Mouse (Mus musculus) midbrain, embryonic 13.5 days (tissue): Measurements from ENCODE around the gene Gm8374. TPM values are rescaled to one million over a fixed set of nuclear protein-coding genes. Genes with fewer than 3 reads are reported as not detected.
"Not testable (repeated sequence)": the region's sequence is repeated elsewhere in the genome, so short reads cannot be mapped to it uniquely, and the experiment has no call there.

Experiments used
- ATAC-seq: fragments of 200-750 bp; cut with Nextera tagmentation; 2 replicates; pipeline ENCODE4 v1.8.0; 2017; ENCODE audit warnings: mild to moderate bottlenecking, moderate TSS enrichment, moderate library complexity
- H3K27ac ChIP-seq: fragments of 300-500 bp; sonication (generic); 2 replicates; pipeline ENCODE4 v1.5.1; 2015; ENCODE audit warnings: inconsistent platforms, mild to moderate bottlenecking, moderate library complexity
- H3K27me3 ChIP-seq: fragments of 300-500 bp; sonication (generic); 2 replicates; pipeline ENCODE4 v1.6.1; 2015; ENCODE audit warnings: mild to moderate bottlenecking, inconsistent platforms
- H3K36me3 ChIP-seq: fragments of 300-500 bp; sonication (generic); 2 replicates; pipeline ENCODE4 v1.6.1; 2015; ENCODE audit warnings: mild to moderate bottlenecking, inconsistent platforms
- H3K4me1 ChIP-seq: fragments of 300-500 bp; sonication (generic); replicated peaks from 2 replicates; pipeline ENCODE4 v1.6.1; 2015; ENCODE audit warnings: inconsistent platforms
- H3K4me2 ChIP-seq: fragments of 300-500 bp; sonication (generic); replicated peaks from 2 replicates; pipeline ENCODE4 v1.6.1; 2015; ENCODE audit warnings: moderate library complexity, mild to moderate bottlenecking, inconsistent platforms
- H3K4me3 ChIP-seq: fragments of 300-500 bp; sonication (generic); replicated peaks from 2 replicates; pipeline ENCODE4 v1.5.1; 2015; ENCODE audit warnings: mild to moderate bottlenecking, inconsistent platforms
- H3K9ac ChIP-seq: fragments of 300-500 bp; sonication (generic); replicated peaks from 2 replicates; pipeline ENCODE4 v1.6.1; 2015; ENCODE audit warnings: mild to moderate bottlenecking, inconsistent platforms
- H3K9me3 ChIP-seq: fragments of 300-500 bp; sonication (generic); 2 replicates; pipeline ENCODE4 v1.6.1; 2016; ENCODE audit warnings: mild to moderate bottlenecking, inconsistent platforms
- WGBS: fragments of 180-500 bp; shearing (Covaris S2); methylation state at CpG from one replicate; pipeline ENCODE4 v1.1.7; 2015; 5-methylcytosine and 5-hydroxymethylcytosine counted together
- polyA plus RNA-seq: library from polyadenylated mRNA; unstranded; fragments of >200 nt; fragmentation: Nextera tagmentation; extraction: Ambion mirVana; gene quantifications from 2 replicates; pipeline ENCODE4 v1.2.1, GENCODE M21; 2015

The Gm8374 gene
- not detected in 2 replicates for polyA plus RNA-seq

DNA sequence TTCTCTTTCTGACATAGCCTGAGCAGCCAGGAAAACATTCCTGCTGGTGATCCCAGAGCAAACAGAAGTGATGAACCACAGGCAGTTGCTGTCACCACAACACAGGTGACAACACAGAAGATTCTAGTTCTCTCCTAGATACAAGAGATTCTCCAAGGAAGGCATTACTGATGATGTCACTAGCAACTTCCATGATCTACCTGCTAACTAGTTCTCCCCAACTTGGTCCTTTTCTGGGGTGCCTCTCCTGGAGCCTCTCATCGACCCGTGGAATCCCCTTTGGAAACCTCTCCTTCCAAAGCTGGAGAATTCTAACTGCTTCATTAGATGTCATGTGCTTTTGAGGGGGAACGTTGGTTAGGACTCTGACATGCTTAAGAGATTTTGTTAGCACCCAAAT is at the start of gene Gm8374:
Gm8374 (minus strand) TSS at position 101 of the 400 bp plus-strand sequence.
- not testable (repeated sequence) for H3K9me3 ChIP-seq, H3K4me3 ChIP-seq, H3K36me3 ChIP-seq, H3K9ac ChIP-seq, H3K27me3 ChIP-seq, H3K4me2 ChIP-seq, H3K4me1 ChIP-seq, ATAC-seq, H3K27ac ChIP-seq
- WGBS: 90% methylated on average over 3 of the region's 3 CpGs

DNA sequence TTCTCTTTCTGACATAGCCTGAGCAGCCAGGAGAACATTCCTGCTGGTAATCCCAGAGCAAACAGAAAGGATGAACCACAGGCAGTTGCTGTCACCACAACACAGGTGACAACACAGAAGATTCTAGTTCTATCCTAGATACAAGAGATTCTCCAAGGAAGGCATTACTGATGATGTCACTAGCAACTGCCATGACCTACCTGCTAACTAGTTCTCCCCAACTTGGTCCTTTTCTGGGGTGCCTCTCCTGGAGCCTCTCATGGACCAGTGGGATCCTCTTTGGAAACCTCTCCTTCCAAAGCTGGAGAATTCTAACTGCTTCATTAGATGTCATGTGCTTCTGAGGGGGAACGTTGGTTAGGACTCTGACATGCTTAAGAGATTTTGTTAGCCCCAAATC is 32.6 kb downstream of the Gm8374 start, which contains the start of gene Gm5797:
Gm5797 (minus strand) TSS at position 101 of the 400 bp plus-strand sequence.
- H3K9me3 ChIP-seq, H3K27ac ChIP-seq, H3K36me3 ChIP-seq, H3K4me1 ChIP-seq, H3K27me3 ChIP-seq, H3K9ac ChIP-seq, H3K4me2 ChIP-seq, ATAC-seq, H3K4me3 ChIP-seq: not testable (repeated sequence)
- WGBS: no CpG with 5 or more reads among the region's 1 CpGs

DNA sequence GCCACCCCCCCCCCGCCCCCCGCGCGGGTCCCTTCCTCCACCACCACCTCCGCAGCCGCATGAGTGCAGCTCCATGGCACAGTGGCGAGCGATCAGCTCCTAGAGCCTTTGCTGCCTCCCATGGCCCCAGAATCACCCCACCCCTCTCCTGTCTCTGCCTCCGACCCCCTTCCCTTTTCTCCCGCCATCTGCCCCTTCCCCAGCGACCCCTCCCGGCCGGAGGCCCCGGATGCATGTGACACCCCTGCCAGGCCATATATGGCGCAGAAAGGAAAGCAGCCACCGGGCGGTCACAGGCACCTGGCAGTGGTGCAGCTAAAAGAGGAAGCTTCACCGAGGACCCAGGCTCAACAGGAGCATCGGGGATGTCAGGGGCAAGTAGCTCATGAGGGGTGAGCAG is 49.8 kb downstream of the Gm8374 start:
- not testable (repeated sequence) for H3K9me3 ChIP-seq, H3K4me1 ChIP-seq, H3K27me3 ChIP-seq, H3K36me3 ChIP-seq, ATAC-seq
- peak overlapping the region; percentile 53; the same call in 1 of the 2 replicates for H3K27ac ChIP-seq
- WGBS: 3% methylated on average over 10 of the region's 19 CpGs
- peak overlapping the region; percentile 61 for H3K4me2 ChIP-seq
- peak overlapping the region; percentile 53 for H3K4me3 ChIP-seq
- peak overlapping the region; percentile 73 for H3K9ac ChIP-seq

DNA sequence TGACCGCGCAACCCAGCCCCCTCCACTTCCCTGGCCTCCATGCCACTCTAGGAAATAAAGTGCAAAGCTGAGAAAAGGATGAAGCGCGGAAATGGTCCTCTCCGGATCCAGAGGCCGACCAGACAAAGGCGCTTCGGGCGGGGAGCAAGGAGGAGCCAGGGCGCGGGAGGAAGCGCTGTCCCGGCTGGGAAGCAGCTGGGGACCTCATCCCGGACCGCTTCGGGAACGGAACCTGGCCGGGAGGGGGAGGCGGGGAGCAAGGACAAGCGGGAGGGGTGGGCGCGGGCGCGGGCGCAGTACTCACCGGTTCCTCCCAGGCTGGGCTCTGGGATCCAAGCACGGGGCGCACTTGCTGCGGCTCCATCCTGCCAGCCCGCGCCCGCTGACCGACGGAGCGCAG is 50.3 kb downstream of the Gm8374 start, which contains the start of gene Gm3739:
Gm3739 (minus strand) TSS at position 389 of the 400 bp plus-strand sequence.
- H3K4me3 ChIP-seq: peak within 1 kb of the TSS; percentile 53
- H3K27ac ChIP-seq: peak within 1 kb of the TSS; percentile 53; the same call in 1 of the 2 replicates
- not testable (repeated sequence) for H3K36me3 ChIP-seq, H3K27me3 ChIP-seq, H3K9me3 ChIP-seq, ATAC-seq, H3K4me1 ChIP-seq
- H3K9ac ChIP-seq: peak within 1 kb of the TSS; percentile 73
- WGBS: 0% methylated on average over 9 of the region's 35 CpGs
- H3K4me2 ChIP-seq: peak within 1 kb of the TSS; percentile 61

Other genes with a start within 250 kb of the Gm8374 start
- gene Gm6676, start 239.7 kb downstream of the Gm8374 start, polyA plus RNA-seq: not detected in 2 replicates
- gene Gm3512, start 190.6 kb downstream of the Gm8374 start, polyA plus RNA-seq: 8.0 and 8.8 TPM in 2 replicates
- gene Gm16434, start 170.6 kb downstream of the Gm8374 start, polyA plus RNA-seq: not detected in 2 replicates
- not detected in 2 replicates for gene Gm3727, start 100.4 kb downstream of the Gm8374 start, polyA plus RNA-seq
- gene Gm3739, start 50.1 kb downstream of the Gm8374 start, polyA plus RNA-seq: 4.2 and 5.2 TPM in 2 replicates
- not detected in 2 replicates for gene Gm5797, start 32.7 kb downstream of the Gm8374 start, polyA plus RNA-seq
- 0.14 and 0.40 TPM in 2 replicates for gene Gm3755, start 85.8 kb upstream of the Gm8374 start, polyA plus RNA-seq
- 6.3 and 8.2 TPM in 2 replicates for gene Gm3752, start 118.6 kb upstream of the Gm8374 start, polyA plus RNA-seq
- 3.9 and 4.4 TPM in 2 replicates for gene Gm3558, start 203.4 kb upstream of the Gm8374 start, polyA plus RNA-seq
- not detected in 2 replicates for gene Gm10338, start 230.5 kb upstream of the Gm8374 start, polyA plus RNA-seq